In the genomic region with DNA sequence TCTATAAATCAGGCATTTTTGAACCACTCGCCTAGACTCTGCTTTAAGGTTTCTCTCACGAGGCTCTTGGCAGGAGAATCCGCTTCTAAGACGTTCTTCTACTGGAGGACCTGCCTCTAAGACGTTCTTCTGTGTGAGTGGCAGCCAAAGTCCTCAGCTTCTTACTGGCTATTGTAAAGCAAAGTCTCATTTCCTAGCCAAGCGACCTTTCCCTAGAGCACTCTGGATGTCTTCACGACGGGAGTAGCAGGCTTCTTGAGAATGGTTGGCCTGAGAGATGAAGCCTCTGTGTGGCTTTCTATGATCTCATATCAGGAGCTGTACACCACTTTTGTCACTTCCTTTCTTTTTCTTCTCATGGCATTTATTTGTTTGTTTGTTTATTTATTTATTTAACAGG, we compare ENCODE assay signal across 22 mouse cellular contexts. TPM values are rescaled to one million over a fixed set of nuclear protein-coding genes. Genes with fewer than 3 reads are reported as not detected.
"Had no signal": no experiment of that assay in that cellular context is flagged by ENCODE, and none has a peak within 500 bp of the region (broad histone marks: within the 10 kb centered on the region; RNA-seq: fewer than 3 reads in every experiment).

No protein-coding gene starts in this region.

- H3K27me3 ChIP-seq: lung, embryonic 15.5 days; midbrain, embryonic 13.5 days; midbrain, embryonic 15.5 days; neural tube, embryonic 13.5 days; neural tube, embryonic 15.5 days had no signal

- H3K27ac ChIP-seq: lung, embryonic 15.5 days; macrophage; midbrain, embryonic 13.5 days; midbrain, embryonic 15.5 days; neural tube, embryonic 13.5 days; neural tube, embryonic 15.5 days had no signal

- H3K9me3 ChIP-seq: lung, embryonic 15.5 days; megakaryocyte, embryonic 14.5 days; midbrain, embryonic 13.5 days; midbrain, embryonic 15.5 days; neural tube, embryonic 13.5 days; neural tube, embryonic 15.5 days had no signal

- H3K4me2 ChIP-seq: lung, embryonic 15.5 days; midbrain, embryonic 11.5 days; midbrain, embryonic 13.5 days; midbrain, embryonic 15.5 days; neural tube, embryonic 13.5 days; neural tube, embryonic 15.5 days had no signal

- DNase-seq: lung, adult 2 months; lung, postnatal 14 days; lung, postnatal 36 days; retina, postnatal 1 day; right cerebral cortex, adult 18-20 months; right cerebral cortex, postnatal 25 days; right cerebral cortex, postnatal 4 days; spleen, adult 18-20 months; thymus, adult 18-20 months; thymus, postnatal 14 days; thymus, postnatal 36 days had no signal

- ATAC-seq: lung, postnatal 0 days; midbrain, embryonic 13.5 days; midbrain, embryonic 15.5 days had no signal

- H3K4me1 ChIP-seq: lung, embryonic 15.5 days; megakaryocyte, embryonic 14.5 days; midbrain, embryonic 13.5 days; midbrain, embryonic 15.5 days; neural tube, embryonic 13.5 days; neural tube, embryonic 15.5 days had no signal

- H3K36me3 ChIP-seq: lung, embryonic 15.5 days; midbrain, embryonic 13.5 days; midbrain, embryonic 15.5 days; neural tube, embryonic 13.5 days; neural tube, embryonic 15.5 days had no signal

- H3K4me3 ChIP-seq: lung, embryonic 15.5 days; megakaryocyte, embryonic 14.5 days; midbrain, embryonic 13.5 days; midbrain, embryonic 15.5 days; myocyte; neural tube, embryonic 13.5 days; neural tube, embryonic 15.5 days had no signal

- H3K9ac ChIP-seq: lung, embryonic 15.5 days; midbrain, embryonic 13.5 days; midbrain, embryonic 15.5 days; neural tube, embryonic 13.5 days; neural tube, embryonic 15.5 days had no signal

RNA-seq across cellular contexts. Expression of a gene that starts 13.5 kb away (rescaled TPM):
- polyA plus RNA-seq: midbrain, embryonic 11.5 days; myocyte; thymus, postnatal 0 days had no signal
